Mouse (Mus musculus) right cerebral cortex, postnatal 4 days (tissue): ENCODE measurements around the gene Cfap54.

Experiments
- DNase-seq: peaks from one replicate; pipeline ENCODE4 v3.0.0-alpha.2; 2022

The Cfap54 gene

DNA sequence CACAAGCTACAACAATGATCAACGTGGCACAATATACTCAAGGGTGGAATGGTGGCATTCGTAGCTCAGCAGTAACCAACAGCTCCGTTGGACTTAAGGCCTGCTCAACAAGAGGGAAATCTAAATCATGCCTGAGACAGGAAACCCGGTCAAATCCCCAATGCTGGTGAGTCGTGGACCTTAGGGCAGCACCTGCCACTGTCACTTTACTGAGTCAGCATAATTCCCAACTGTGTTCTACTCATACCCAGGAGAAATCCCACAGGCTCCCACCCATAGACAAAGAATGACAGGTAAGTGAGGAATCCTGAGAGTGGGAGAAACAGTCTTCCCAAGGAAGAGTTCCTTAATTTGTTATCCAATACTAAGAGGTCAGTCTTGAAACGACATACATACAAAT lies 147.8 kb downstream of the Cfap54 start:
- DNase-seq = no peak

DNA sequence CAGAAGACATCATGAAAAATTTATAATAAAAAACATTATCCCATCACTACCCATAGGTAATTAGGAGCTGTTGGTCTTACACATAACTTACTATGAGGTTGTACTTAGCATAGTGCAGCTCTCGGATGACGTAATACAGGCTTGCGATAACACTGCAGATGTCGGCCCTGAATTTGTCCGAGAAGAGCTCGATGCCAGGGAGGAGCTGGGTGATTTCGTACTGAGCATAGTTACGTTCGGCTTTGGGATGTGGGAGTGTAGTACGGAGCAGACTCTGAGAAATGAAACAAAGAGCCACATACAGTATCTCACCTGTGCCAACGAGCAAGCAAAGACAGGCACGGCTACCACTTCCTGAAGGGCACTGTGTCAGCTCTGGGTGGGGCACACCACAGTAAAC lies 149.0 kb downstream of the Cfap54 start:
- DNase-seq = no peak

DNA sequence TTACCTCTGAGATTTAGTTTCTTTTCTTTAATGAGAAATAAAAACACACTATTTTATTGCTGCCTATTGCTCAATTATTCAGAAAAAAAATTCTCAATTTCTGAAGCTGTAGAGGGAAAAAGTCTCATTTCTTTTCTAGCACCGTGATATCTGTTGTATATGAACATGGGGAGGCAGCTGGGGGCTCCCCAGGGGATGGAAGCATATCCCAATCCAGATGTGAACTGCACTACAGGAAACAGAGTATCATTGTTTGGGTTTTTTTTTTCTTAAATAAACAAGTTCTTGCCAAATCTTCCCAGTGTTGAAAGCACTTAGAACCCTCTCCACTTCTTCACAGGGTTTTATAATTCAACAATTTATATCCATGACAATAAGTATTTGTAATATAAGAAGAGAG lies 151.4 kb downstream of the Cfap54 start:
- no peak for DNase-seq

DNA sequence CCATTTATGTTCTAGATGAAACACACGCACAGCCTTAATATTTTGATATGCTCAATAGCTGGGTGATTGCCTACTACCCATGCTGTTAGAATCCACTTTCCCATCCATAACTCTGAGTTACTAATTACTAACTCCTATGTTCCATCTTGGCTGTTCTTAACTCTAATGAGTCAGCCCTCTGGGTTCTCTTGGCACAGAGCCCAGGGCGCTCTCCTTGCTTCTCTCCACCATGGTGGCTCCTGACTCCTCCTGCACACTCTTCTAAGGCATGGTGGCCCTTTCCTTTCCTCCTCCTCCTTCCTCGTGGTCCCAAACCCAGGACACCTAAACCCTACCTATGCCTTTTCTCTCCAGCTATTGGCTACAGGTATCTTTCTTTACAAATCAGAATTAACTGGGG lies 153.2 kb downstream of the Cfap54 start:
- DNase-seq = no peak

DNA sequence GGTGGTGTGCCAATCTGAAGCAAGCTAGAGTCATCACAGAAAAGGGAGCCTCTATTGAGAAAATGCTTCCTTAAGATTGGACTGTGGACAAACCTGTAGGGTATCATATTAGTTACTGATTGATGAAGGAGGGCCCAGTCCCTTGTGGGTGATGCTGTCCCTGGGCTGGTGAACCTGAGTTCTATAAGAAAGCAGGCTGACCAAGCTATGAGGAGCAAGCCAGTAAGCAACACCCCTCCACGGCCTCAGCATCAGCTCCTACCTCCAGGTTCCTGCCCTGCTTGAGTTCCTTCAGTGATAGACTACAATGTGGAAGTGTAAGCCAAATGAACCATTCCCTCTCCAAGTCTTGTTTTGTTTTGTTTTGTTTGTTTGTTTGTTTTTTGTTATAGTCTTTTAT lies 162.9 kb downstream of the Cfap54 start:
- DNase-seq = no peak

DNA sequence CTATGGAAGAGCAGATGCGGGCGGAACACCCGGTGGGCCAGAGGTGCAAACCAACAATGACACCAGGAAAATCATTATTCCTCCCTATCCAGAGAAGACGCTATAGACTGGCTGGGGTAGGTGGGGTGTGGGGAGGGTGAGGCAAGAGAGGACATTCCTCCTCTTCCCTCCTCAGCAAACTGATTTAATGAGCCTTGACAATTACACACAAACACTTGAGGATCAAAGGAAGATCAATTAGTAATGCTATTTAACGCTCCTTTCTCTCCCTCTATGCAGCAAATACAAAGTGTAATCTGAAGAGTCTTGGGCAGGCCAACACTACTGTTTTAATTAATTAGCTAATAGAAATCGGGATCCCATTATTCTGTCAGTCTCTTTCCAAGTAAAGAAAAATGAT lies 174.2 kb downstream of the Cfap54 start:
- DNase-seq = no peak

DNA sequence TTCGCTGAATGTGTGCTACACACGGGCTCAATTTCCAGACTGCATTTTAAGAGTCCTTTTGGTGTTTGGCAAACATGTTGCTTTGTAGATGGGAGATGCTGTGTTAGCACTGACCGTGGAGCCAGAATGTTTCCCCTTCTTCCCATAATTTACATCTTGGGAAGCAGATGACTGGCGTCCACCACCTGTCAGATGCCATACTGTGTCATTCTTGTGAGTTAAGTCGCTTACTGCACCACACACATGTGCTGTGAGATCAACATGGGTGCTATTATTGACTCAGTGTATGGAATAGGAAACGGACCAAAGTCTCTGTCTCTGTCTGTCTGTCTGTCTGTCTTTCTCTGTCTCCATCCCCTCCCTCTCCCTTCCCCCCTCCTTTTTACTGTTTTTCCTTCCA lies 193.0 kb downstream of the Cfap54 start:
- peak; percentile 17 for DNase-seq

DNA sequence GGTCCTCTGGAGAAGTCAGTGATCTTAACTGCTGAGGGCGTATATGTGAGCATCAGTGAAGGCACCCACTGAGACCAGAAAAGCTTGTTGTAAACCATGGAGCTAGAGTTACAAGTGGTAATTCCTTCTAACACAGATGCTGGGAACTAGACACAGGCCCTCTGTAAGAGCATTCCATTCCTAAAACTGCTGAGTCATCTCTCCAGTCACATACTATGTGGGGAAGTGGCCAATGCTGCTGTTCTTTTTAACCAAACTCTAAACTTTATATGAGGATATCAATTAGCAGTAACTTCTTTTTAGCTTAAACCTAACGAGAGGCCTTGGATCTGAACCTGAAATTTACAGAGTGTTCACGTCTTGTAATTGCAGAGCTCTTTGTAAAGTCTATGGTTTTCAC lies 203.4 kb downstream of the Cfap54 start:
- DNase-seq = no peak

DNA sequence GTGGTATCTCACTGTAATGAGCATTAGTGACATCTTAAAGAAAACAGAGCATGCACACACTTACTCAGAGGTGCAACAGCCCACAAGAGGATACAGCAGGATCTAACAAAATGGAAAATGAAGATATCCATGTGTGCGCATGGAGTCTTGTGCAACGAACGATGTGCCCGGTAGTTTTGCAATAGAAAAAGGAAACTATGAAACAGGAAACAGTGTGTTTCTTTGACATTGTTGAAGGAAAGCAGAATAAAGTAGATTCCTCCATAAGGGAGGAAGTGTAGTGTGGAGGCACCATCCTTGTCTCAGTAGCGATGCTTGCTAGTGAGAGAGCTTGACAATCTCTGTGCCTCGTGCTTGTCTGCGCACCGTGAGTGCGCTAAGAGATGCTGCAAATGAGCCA lies 240.4 kb downstream of the Cfap54 start:
- DNase-seq = no peak

DNA sequence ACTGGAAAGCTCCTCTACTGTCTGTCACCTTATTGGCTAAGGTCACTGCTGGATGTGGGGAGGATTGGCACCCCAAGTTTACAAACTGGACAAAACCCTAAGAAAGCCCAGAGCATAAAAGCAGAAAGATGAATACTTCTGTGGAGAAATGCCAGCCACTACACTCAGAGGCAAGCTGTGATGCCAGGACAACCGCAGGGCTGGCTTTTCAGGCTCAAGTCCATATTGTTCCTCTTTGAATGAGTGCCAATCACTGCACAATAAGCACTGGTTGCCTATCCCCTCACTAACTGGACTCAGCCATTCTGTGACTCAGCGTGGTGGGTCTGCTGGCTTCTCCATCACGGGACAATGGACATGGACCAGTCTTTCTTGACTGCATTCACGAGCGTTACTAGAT lies 243.8 kb downstream of the Cfap54 start:
- no peak for DNase-seq

DNA sequence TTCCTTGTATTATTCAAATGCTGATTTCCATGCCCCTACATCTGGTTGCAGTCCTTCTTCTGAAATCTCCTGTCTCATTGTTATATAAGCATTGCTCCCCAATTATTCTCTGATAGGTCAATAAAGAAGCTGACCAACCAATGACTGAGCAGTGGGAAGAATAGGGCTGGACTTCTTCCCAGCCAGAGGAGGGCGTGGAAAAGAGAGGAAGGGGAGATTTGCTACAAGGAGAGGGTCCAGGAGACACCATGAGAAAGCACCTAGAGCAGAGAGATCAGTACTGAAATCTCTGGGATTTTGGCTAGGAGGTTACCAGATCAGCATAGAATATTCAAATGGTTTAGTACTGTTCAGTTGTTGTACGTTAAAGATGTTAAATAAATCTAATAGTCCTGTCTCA lies 244.4 kb downstream of the Cfap54 start:
- no peak for DNase-seq

DNA sequence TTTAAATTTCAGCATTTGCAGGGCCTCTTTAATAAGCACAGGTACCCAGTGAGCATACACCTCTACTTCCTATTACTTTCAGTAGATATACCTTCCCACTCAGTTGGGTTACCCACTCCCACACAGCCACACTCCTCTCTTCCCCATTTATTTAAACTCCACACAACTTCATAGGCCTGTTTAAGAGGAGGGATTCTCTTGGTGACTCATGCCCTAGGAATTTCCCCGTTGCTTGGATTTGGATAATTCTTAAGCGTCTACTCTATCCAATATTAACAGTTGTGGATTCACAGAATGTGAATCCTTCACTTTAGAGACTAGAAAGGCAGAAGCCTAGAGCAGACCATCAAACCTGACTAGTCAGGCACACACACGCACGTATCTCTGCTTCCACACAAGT lies 259.9 kb downstream of the Cfap54 start:
- no peak for DNase-seq

DNA sequence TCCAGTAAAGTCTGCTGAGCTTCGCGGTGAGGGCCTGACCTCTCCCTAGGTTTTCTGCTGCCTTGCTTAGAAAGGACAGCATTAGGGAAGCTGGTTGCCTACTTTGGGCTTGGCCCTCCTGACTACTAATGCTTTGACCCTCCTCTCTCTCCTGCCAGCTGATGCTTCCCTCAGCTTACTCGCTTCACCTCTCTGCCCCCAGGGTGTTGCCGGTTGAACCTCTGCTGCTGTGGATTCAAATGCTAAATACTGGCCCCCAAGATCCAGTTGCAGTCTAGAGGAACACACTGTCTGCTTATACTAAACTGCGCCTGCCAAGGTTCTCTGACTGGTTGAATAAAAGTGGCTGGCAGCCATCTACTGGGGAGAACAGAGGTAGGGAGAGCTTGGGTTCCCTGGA lies 263.2 kb downstream of the Cfap54 start:
- DNase-seq = no peak

DNA sequence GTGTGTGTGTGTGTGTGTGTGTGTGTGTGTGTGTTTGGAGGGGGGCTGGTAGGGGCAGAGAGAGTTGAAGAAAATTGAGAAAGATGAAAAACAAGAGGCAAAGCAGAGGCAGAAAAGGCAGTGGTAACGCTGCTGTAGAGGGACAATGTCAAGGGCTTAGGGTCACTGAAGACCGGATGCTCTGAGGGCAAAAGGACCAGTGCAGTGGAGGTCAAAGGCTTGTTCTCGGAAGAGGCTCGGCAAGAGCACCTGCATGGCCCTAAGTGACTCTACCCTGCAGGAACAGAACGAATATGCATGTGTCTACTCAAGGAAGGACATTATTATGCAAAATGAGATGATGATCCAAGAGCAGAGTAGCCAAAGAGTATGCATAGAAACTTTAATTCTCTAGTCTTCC lies 264.5 kb downstream of the Cfap54 start:
- DNase-seq = no peak

DNA sequence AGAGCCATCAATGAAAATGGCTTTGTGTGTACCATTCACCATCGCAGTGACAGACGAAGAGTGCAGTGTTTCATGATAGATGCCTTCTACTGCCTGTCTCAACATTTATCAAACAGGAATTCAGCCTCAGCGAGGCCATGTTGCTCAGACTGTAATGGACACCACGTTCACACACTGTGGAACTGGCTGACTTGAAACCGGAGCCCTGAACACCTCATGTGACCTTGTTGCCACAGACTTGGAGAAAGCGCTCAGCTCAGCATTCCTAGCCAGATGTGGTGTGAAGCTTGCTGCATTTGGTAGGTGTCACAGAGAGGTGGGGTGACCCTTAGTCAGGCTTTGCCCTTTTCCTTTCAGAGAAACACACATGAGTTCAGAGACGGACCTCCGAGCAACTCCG lies 270.5 kb downstream of the Cfap54 start:
- DNase-seq = no peak

DNA sequence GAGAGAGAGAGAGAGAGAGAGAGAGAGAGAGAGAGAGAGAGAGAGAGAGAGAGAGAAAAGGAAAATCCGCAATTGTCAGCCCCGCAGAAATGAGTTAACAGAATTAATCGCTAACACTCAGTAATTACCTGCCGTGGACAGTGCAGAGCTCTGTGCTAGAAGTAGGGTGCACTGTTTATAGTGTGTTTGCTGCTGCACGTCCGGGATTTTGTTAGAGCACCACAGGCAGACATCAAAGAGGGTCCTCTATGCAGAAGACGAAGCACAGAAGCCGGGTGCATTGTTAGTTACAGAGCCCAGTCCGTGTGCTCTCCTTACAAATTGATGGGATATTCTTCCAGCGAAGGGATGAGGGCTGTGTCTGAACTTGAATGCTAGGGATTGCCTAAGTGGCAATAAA lies 289.5 kb downstream of the Cfap54 start:
- no peak for DNase-seq

DNA sequence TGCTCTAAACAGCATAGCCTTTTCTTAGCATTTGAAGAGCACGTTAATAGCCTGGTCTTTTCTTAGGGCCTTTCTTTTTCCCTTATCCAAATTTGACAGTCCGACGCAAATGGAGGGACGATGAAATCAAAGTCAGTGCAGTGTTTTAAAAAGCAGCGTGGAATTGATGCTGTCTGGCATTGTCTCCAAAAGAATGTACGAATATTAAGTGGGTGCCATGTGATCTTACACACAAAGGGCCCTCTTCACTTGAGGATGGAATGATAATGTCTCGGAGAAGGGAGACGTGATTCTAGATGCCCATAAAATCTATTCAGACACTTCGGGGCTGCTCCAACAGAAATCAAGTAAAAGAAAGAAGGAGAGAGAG lies 289.9 kb downstream of the Cfap54 start:
- DNase-seq = no peak

DNA sequence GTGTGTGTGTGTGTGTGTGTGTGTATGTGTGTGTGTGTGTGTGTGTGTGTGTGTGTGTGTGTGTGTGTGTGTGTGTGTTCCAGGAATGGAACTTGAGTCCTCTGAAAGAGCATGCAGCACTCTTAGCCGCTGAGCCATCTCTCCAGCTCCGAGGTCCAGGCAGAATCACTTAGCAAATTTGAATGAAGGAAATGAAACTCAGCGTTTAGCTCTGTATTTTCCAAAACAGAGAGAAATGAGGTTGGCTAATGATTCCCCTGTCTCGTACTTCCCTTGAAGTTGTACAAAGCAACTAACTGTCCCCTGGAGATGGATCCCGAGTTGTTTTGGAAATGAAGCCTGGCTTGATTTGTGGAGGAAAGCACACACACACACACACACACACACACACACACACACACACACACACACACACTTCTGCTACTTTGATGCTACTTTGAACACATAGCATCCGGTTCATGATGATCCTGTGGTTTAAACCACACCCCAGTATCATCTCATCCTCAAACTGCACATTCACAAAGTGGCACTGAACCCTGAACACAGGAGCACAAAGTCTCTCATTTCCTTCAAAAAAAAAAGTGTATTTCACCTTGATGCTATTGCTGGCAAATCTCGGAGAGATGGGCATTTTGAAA lies 290.4 kb downstream of the Cfap54 start:
- DNase-seq = no peak

DNA sequence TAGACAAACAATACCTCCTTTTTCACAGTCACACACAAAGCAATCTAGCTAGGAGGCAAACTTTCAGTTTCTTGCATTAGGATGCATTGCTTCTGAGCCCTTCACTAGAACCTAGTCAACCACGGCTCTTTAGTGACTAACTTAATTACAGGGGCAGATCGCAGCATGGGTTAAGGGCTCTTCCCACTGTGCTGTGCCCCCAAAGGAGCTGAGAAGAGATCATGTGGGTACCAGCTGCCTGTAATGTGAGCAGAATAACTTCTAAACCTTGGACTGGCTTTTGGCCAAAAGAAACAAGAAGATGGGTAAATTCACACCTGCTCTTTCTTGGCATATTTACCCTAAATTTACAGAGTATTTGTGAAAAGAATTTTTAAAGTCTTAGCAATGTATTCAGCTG lies 291.2 kb downstream of the Cfap54 start:
- no peak for DNase-seq

DNA sequence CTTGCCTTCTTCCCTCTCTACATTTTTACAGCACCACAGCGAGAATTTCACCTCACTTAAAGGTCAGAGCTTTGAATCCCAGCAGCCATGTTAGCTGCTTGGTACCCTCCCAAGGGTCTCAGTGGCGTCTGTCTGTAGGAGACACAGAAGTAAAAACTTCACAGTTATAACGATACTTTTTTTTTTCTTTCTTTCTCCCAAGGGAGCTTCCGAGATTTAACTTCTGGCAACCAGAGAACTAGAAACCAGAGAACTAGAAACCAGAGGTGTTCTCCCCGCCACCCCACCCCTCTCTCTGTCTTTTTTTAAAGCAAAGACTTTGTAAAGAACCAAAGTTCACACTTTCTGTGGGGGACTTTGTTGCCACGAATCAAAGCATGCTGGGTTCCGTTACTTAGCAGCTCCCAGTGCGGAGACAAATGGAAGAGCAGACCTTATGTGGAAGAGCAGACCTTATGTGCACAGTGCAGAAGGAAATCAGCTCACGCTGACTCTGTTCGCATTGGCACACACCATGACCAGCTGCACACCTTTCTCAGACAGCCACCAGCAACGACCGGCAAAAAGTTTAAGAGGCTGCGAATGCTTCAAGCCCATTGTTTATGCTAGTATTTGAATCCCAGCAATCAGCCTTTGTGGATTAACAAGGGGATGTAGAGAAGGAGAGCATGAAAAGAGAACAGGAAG lies 292.9 kb downstream of the Cfap54 start:
- no peak for DNase-seq

DNA sequence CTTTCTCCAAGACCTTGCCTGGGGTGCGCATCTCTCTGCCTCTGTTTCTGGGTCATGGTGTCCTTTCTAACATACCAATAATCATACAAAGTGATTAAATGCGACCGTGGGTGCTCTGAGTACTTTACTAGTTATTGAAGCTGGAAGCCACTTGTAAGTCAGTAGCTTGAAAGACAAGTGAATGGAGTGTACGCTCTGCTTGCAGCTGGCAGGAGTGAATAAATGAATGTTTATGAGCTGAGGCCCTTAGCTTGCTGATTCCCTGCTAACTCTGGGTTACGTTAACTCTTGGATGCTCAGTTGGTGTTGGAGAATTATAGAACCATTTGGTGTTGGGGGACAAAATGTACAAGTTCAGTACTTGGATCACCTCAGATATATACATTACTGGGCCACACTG lies 298.7 kb downstream of the Cfap54 start:
- no peak for DNase-seq

DNA sequence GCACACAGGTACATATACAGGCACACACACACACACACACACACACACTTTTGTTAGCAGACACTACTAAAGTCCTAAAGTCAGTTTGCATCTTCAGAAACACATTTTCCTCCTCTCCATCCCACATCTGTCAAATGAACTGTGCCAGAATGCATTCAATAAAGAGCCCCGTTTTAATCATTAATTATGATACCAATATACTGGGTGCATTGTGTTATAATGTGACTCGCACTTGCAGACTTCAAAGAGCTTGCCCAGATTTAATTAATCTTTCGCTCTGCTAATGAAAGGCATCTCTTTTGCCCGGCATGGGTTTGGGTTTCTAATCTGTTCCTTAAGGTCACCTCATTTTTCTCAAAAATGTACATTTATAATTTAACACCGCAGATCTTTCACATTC lies 327.1 kb downstream of the Cfap54 start:
- no peak for DNase-seq

DNA sequence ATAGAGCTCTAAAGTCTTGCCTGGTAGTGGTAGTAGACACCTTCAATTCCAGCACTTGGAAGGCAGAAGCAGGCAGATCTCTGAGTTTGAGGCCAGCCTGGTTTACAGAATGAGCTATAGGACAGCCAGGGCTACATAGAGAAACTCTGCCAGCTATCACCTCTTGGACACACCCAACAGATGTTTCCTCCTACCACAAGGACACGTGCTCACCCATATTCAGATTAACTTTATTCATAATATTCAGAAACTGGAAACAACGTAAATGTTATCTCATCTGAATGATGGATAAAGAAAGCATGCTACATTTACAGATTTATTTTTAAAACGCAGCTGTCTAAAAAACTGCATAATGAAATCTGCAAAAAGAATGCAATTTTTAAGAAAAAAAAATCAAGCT lies 351.1 kb downstream of the Cfap54 start:
- no peak for DNase-seq

DNA sequence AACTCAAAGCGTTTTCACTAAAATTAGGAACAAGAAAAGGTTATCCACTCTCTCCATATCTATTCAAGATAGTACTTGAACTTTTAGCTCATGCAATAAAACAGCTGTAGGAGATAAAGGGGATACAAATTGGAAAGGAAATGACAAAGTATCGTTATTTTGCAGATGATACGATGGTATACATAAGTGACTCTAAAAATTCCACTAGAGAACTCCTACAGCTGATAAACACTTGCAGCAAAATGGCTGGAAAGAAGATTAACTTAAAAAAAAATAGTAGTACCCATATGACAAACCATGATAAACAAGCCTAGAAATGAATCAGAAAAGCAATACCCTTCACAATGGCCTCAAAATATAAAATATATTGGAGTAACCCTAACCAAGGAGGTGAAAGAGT lies 352.7 kb downstream of the Cfap54 start:
- DNase-seq = no peak
